Mouse (Mus musculus) MEL-GATA-1-ER (cell line): ENCODE measurements around the gene Wasf2.

ENCODE experiments used
- DNase-seq: peaks from one replicate; pipeline ENCODE4 v3.0.0-alpha.2; 2012; ENCODE audit warnings: low read depth; ENCODE audit errors: extremely low read depth

Wasf2 gene

GRCm38 (mm10) chr4:133174361-133174760, 44.1 kb downstream of the Wasf2 start:
- peak; percentile 32 for DNase-seq

DNA sequence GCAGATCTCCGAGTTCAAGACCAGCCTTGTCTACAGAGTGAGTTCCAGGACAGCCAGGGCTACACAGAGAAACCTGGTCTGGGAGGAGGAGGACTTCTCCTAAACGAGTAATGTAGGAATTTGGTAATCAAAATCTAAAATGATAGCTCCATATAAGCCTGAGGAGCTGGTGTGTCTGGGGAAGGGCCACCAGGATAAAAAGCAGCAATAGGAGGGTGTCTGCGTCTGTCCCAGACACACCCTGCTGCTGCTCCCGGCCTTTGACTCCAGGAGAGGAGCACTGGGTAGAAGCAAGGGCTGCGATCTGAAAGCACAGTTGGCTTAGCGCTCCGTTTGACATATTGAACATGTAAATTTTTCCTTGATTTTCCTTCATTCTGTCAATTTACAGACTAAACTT, 45.0 kb downstream of the Wasf2 start:
- no peak for DNase-seq

DNA sequence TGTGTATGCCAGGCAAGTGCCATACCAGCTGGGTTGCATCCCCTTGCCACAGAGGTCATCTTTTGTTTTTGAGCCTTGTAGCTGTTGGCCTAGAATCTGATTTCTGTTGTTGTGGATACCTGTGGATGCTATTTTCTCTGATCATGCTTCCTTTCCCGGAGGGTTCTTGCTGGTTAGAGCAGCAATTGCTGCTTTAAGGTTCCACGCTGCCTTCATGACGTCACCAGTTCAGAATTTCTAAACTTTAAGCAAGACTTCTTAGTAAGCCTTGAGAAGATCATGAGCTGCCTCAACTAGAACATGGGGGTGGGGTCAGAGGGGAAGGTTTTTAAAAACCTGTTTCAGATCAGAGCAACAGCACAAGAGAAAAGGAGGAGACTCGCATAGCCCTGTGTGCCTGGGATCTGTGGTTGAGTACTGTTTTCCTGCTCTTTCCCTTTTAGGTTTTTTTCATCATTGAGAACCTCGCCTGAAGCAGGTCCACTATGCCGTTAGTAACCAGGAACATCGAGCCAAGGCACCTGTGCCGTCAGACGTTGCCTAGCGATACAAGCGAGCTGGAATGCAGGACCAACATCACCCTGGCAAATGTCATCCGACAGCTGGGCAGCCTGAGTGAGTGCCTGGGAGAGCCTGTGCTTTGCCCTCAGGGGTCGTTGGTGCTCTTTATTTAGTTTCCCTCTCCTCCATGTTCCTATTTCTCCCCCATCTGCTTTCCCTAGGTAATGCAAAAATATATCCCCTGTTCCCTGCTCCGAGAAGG, 45.9 kb downstream of the Wasf2 start:
- DNase-seq = no peak

GRCm38 (mm10) chr4:133176761-133177403, 46.6 kb downstream of the Wasf2 start:
- DNase-seq = no peak

DNA sequence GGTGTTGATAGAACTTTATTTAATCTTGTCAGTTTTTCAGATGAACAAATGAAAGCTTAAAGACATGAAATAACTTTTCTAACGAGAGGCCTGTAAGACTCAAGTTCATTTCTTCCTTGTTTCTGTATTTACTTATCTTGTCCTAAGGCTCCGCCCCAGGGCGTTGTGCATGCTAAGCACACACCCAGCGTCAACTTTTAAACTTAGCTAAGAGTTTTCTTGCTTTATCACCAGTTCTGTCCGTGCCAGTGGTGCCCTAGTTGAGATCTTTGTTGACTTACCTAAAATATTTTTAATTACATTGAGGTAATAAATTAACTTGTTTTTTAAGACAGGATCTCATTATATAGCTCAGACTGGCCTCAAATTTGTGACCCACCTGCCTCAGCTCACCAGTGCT, 48.0 kb downstream of the Wasf2 start:
- peak; percentile 25 for DNase-seq

GRCm38 (mm10) chr4:133179258-133179657, 49.0 kb downstream of the Wasf2 start:
- no peak for DNase-seq

GRCm38 (mm10) chr4:133182439-133183033, 52.2 kb downstream of the Wasf2 start:
- DNase-seq = no peak

DNA sequence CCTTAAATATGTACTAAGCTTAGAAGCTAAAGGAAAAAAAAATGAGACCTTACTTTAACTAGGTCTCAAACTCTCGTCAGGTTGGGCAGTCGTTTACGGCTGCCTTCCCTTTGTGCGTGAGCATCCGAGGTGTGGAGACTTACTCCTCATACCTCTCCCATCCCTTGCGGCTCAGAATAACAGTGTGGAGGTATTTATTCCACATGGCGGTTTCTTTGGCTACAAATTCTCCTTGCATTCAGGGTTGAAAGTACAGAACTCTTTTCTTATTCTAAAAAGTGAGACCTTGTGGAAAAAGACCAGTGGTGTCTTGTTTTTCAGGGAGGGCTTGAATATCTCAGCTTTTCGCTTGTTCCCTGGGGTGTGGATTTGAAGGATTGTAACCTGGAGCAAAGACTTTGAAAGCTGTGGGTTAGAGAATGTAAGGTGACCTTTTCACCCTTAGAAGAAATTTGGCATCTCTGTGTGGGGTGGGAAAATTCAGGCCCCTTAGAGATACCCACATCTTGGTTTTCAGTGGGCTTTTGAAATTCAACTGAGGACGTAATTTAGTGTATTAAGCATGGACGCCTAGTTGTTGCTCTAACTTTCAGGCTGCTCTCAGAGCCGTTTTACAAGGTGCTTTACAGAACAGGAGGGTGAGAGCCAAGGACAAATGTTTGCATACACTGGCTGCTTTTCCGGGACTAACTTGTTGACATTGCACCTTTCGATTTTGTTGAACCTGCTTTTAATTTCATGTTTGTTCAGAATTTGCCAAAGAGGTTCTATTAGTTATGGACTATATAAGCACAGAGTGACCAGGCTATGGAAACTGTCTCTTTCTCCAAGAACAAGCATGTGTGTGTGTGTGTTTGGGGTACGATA, 54.0 kb downstream of the Wasf2 start:
- DNase-seq = no peak

DNA sequence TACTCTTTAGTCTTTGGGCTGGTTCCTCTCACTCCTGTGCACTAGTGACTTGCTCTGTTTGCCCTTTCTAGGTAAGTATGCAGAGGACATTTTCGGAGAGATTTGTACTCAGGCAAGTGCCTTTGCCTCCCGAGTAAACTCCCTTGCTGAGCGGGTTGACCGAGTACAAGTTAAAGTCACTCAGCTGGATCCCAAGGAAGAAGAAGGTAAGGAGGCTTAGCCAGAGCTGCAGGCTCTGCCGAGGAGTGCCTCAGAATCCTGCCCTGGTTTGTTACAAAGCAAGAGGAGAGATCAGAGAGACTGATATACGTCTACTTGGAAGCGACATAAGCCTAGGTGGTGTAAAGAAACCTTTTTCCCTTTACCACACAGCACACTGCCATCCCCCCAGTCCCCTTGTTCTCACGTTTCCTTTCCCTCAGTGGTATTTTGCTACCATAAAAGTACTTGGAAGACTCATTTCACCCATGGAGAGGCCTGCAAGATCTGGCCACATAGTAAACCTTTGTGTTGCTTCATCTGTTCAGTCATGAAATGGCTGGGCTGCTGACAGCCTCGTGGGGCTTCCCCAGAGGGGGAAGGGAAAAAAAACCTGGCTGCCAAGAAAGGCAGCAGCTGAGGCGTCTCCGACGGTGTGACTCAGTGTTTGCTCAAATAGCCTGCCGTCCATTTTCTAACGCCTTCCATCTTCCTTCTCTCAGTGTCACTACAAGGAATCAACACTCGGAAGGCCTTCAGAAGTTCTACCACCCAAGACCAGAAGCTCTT, 54.8 kb downstream of the Wasf2 start:
- no peak for DNase-seq

DNA sequence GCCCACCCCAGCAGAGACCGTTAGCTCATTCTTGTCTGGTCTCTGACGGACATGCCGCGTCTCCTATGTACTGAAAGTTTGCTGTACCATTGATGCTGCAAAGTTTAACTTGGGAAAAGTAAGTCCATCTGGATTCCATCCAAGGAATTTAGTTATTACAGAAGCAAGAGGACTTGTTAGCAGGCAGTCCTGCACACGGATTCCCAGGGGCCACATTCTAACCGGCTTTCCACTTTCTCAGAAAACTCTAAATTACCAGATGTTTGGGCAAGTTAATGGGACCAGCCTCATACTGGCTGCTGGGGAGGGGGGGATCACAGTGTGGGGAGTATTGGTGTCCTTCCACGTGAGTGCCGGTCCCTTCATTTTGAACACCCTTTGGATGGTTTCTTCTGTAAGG, 55.6 kb downstream of the Wasf2 start:
- no peak for DNase-seq

- DNase-seq = no peak
These were observed 56.6 kb downstream of the Wasf2 start for GRCm38 (mm10) chr4:133186856-133187255.

DNA sequence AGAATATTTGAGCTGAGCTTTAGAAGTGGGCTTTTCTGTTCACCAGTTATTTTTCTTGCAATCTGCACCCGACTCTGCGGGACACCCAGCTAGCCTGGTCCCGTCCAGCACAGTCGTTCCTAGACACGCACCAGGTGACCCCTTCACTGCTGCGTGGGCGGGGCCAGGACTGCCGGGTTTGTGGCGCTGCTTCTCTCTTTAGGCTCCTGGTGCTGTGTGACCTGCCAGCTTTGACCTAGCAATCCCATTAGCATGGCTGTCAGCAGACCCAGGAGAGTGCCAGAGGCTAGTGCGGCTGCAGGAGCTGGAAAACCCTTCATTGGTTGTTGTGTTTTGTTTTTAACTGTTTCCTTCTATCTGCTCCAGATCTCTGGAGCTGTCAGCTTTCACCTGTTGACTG, 59.1 kb downstream of the Wasf2 start:
- no peak for DNase-seq

GRCm38 (mm10) chr4:133194482-133194881, 64.2 kb downstream of the Wasf2 start:
- no peak for DNase-seq

GRCm38 (mm10) chr4:133195014-133195413, 64.7 kb downstream of the Wasf2 start:
- DNase-seq = no peak

GRCm38 (mm10) chr4:133196136-133196535, 65.8 kb downstream of the Wasf2 start:
- DNase-seq = no peak

- DNase-seq = no peak
These were observed 66.5 kb downstream of the Wasf2 start for GRCm38 (mm10) chr4:133196852-133197251.

DNA sequence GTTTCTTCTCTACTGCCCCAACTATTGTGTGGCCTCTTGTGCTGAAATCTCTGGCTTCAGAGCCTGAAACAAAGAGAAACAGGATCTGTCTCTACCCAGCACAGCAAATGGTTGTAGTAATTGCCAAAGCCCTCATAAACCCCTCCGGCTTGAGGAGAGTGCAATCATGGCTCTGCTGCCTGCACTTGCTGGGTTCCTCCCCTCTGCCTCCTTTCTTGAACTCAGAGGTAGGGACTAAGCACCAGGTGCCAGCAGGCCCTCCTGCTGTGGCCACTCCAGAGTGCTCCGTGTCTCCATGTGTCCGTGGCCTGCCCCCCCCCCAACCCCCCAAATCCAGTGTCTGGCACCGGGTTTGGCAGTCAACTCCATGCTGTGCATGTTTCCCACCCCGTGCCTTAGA, 67.0 kb downstream of the Wasf2 start:
- no peak for DNase-seq

- DNase-seq = no peak
These were observed 67.5 kb downstream of the Wasf2 start for GRCm38 (mm10) chr4:133197801-133198286.

DNA sequence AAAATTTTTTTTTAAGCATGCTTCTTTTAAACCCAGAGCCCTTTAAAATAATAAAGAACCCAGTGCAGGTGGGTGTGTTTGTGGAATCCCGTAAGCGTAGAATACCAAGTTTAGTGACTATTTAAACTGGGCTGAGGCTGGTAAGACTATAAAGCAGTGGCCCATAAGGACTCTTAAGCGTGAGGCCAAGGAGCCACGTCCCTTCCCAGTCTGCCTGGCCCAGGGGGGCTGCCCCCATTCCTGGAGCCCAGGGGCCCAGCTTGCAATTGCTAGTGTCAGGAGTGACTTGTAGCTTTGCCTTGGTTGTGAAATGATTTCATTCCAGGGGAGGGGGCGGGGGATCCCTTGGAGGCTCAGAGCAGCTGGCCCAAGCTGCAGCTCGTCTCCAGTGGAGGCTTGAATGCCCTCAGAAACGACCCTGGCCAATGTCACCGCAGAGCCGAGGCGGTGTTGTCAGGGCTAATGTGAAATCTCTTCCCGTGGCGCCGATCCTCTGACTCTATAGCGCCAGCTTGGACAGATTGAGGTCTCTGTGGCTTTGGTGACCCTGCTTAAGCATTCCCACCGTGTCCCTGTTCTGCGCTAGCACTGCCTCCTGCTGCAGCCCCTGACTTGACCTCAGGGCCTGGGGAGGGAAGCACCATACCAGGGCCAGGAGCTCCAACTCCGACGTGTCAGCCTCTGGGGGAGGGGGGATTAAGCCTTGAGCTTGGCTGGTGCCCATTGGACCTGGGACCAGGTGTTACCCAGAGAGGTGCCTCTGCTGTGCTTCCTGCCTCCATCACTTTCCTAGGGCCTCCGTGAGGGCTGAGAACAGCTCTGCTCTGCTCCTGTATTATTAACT, 68.3 kb downstream of the Wasf2 start:
- DNase-seq = no peak

- no peak for DNase-seq
These were observed 69.4 kb downstream of the Wasf2 start for GRCm38 (mm10) chr4:133199743-133200142.
